In the genomic region with DNA sequence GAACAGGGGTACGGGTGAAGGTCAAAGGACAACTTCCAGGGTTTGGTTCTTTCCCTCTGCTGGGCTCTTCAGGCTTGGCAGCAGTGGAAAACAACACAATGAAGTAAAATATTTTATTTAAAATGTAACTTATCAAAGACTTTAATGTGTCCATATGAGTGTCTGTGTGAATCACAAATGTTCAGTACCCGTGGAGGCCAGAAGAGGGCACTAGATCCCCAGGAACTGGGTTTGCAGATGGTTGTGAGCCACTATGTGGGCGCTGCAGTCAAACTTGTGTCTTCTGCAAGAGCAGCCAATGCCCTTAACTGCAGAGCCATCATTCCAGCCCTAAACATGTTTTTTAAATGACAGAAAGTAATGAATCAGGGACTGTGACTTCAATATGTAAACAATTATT, we compare ENCODE assay signal across 9 mouse cellular contexts.
DNase-seq lines count a peak whose midpoint lies in the region; ATAC-seq and TF ChIP-seq lines count a peak whose summit lies in the region.
"Had no signal": no experiment of that assay in that cellular context is flagged by ENCODE, and none has a peak within 500 bp of the region (broad histone marks: within the 10 kb centered on the region; RNA-seq: fewer than 3 reads in every experiment).

No protein-coding gene starts in this region.

- H3K9me3 ChIP-seq in heart, postnatal 0 days (replicated peaks; ENCODE audit: control insufficient read depth, low read length): no peaks in the 10 kb centered on the region
- no peaks in the 10 kb centered on the region for H3K9me3 ChIP-seq in limb, embryonic 11.5 days (ENCODE audit: control insufficient read depth, low read length)
- H3K9me3 ChIP-seq: neural tube, embryonic 12.5 days had no signal

- TF ChIP-seq CTCF in heart, postnatal 0 days (IDR thresholded peaks at IDR 0.05; ENCODE audit: low read depth): peak; percentile 45; the same call in 1 of the 2 replicates

- no peak for DNase-seq in heart, postnatal 0 days (ENCODE audit: low spot score)
- DNase-seq in heart, adult 9 months (ENCODE audit: low spot score in 2 of 2): no peak
- peak; percentile 63 for DNase-seq in 3T3-L1 (ENCODE audit: low read depth, low spot score)
- DNase-seq in R1 (ENCODE audit: low read depth, low spot score): peak; percentile 67
- DNase-seq in limb, embryonic 11.5 days (ENCODE audit: low spot score): peak; percentile 50
- no peak for DNase-seq in urinary bladder, postnatal 36 days (ENCODE audit: low spot score in 2 of 2)
- no peak for DNase-seq in right cerebral cortex, adult 2 months (ENCODE audit: low spot score in 2 of 2)
- no peak for DNase-seq in right cerebral cortex, postnatal 36 days (ENCODE audit: low spot score in 2 of 2)

- no peak overlapping the region for H3K4me3 ChIP-seq in heart, postnatal 0 days (ENCODE audit: low read depth, low read length)
- H3K4me3 ChIP-seq in limb, embryonic 11.5 days (ENCODE audit: low read depth, low read length): no peak overlapping the region
- H3K4me3 ChIP-seq: neural tube, embryonic 12.5 days had no signal

- no peak overlapping the region for H3K9ac ChIP-seq in heart, postnatal 0 days (replicated peaks; ENCODE audit: low read depth, low read length)
- no peak overlapping the region for H3K9ac ChIP-seq in limb, embryonic 11.5 days (ENCODE audit: low read length)
- H3K9ac ChIP-seq: neural tube, embryonic 12.5 days had no signal

- no peak for ATAC-seq in heart, postnatal 0 days (ENCODE audit: insufficient read depth, low read depth)
- no peak for ATAC-seq in limb, embryonic 11.5 days (ENCODE audit: insufficient number of reproducible peaks, low FRiP score, low TSS enrichment, low read depth)

- no peak overlapping the region for H3K4me2 ChIP-seq in heart, postnatal 0 days (ENCODE audit: low read depth, low read length)
- H3K4me2 ChIP-seq in limb, embryonic 11.5 days (ENCODE audit: low read depth, severe bottlenecking): no peak overlapping the region
- H3K4me2 ChIP-seq: neural tube, embryonic 12.5 days had no signal

- no peaks in the 10 kb centered on the region; the same call in 1 of the 2 replicates for H3K27me3 ChIP-seq in heart, postnatal 0 days (ENCODE audit: control insufficient read depth, insufficient read depth, low read length)
- H3K27me3 ChIP-seq in limb, embryonic 11.5 days (ENCODE audit: control insufficient read depth, insufficient read depth, low read length): no peaks in the 10 kb centered on the region
- H3K27me3 ChIP-seq: neural tube, embryonic 12.5 days had no signal

- WGBS in heart, postnatal 0 days: 73% methylated on average over 3 of the region's 3 CpGs
- WGBS in limb, embryonic 11.5 days: 69% methylated on average over 3 of the region's 3 CpGs

- no peaks in the 10 kb centered on the region for H3K4me1 ChIP-seq in heart, postnatal 0 days (ENCODE audit: control insufficient read depth, insufficient read depth)
- H3K4me1 ChIP-seq in limb, embryonic 11.5 days (ENCODE audit: control insufficient read depth, insufficient read depth, low read length): peaks cover 5% of the 10 kb centered on the region; the same call in 1 of the 2 replicates
- H3K4me1 ChIP-seq: neural tube, embryonic 12.5 days had no signal

- no peaks in the 10 kb centered on the region for H3K36me3 ChIP-seq in heart, postnatal 0 days (replicated peaks; ENCODE audit: control insufficient read depth, insufficient read depth, low read length)
- H3K36me3 ChIP-seq in limb, embryonic 11.5 days (ENCODE audit: control insufficient read depth, insufficient read depth, low read length): no peaks in the 10 kb centered on the region
- H3K36me3 ChIP-seq: neural tube, embryonic 12.5 days had no signal

- no peak for TF ChIP-seq EP300 in heart, postnatal 0 days (IDR thresholded peaks at IDR 0.05; ENCODE audit: low read depth)

- H3K27ac ChIP-seq in heart, postnatal 0 days (ENCODE audit: low read depth): no peak overlapping the region
- no peak overlapping the region for H3K27ac ChIP-seq in limb, embryonic 11.5 days (replicated peaks; ENCODE audit: low read depth, low read length)
- H3K27ac ChIP-seq: neural tube, embryonic 12.5 days had no signal

Comparison
In these comparisons a context has a peak if more than half of its experiments do, and no peak if none do; other contexts are left out.
1. DNase-seq: peak in 3T3-L1 (single experiment), R1 (single experiment) and limb, embryonic 11.5 days (single experiment); none in heart, postnatal 0 days (single experiment), heart, adult 9 months (0 of 2), urinary bladder, postnatal 36 days (0 of 2), right cerebral cortex, adult 2 months (0 of 2) and right cerebral cortex, postnatal 36 days (0 of 2).